Mouse (Mus musculus) heart, adult 11 months (tissue): ENCODE data around the gene Thap3.

Source experiments
- DNase-seq: peaks from one replicate; pipeline ENCODE4 v3.0.0; 2022

Gene Thap3

GRCm38 (mm10) chr4:151980699-151981098 is 8.1 kb downstream of the Thap3 start:
- peak; percentile 89 for DNase-seq

- DNase-seq: peak; percentile 97
These were observed 11.0 kb downstream of the Thap3 start for GRCm38 (mm10) chr4:151977748-151978147.

- no peak for DNase-seq
These were observed 13.4 kb downstream of the Thap3 start for GRCm38 (mm10) chr4:151975441-151975840.

- DNase-seq: no peak
These were observed 16.4 kb downstream of the Thap3 start for GRCm38 (mm10) chr4:151972221-151972967.

- DNase-seq: no peak
These were observed 20.4 kb downstream of the Thap3 start for GRCm38 (mm10) chr4:151968204-151968921.

GRCm38 (mm10) chr4:151962817-151963216 is 26.0 kb downstream of the Thap3 start:
- no peak for DNase-seq

GRCm38 (mm10) chr4:151960513-151960854 is 28.3 kb downstream of the Thap3 start:
- peak; percentile 92 for DNase-seq

- DNase-seq: no peak
These were observed 28.8 kb downstream of the Thap3 start for GRCm38 (mm10) chr4:151959849-151960512.

GRCm38 (mm10) chr4:151957584-151958315 is 31.0 kb downstream of the Thap3 start:
- DNase-seq: no peak

GRCm38 (mm10) chr4:151955791-151956190 is 33.0 kb downstream of the Thap3 start:
- DNase-seq: no peak

- DNase-seq: no peak
These were observed 35.6 kb downstream of the Thap3 start for GRCm38 (mm10) chr4:151953209-151953608.

- peak; percentile 93 for DNase-seq
These were observed 40.0 kb downstream of the Thap3 start for GRCm38 (mm10) chr4:151948497-151949471.

GRCm38 (mm10) chr4:151946211-151946610 is 42.6 kb downstream of the Thap3 start:
- DNase-seq: no peak

GRCm38 (mm10) chr4:151938089-151938488 is 50.7 kb downstream of the Thap3 start:
- DNase-seq: no peak

- no peak for DNase-seq
These were observed 51.4 kb downstream of the Thap3 start for GRCm38 (mm10) chr4:151937441-151937840.

GRCm38 (mm10) chr4:151934215-151934572 is 54.6 kb downstream of the Thap3 start:
- no peak for DNase-seq

GRCm38 (mm10) chr4:151933505-151934214 is 55.1 kb downstream of the Thap3 start, which contains the start of gene Dnajc11:
Gene Dnajc11 (plus strand): TSS chr4:151933691.
- DNase-seq: peak; percentile 99
